Mouse (Mus musculus) midbrain, postnatal 0 days (tissue): ENCODE results near the gene Rtp1. TPM values are rescaled to one million over a fixed set of nuclear protein-coding genes. Genes with fewer than 3 reads are reported as not detected.

Experiments
- ATAC-seq: fragments of 200-750 bp; cut with Nextera tagmentation; 2 replicates; pipeline ENCODE4 v1.8.0; 2017; ENCODE audit warnings: moderate number of reproducible peaks, mild to moderate bottlenecking, moderate TSS enrichment, moderate library complexity; ENCODE audit not compliant: low FRiP score
- DNase-seq: peaks from one replicate; pipeline ENCODE4 v3.0.0-alpha.2; 2015; ENCODE audit warnings: low spot score
- H3K27ac ChIP-seq: fragments of 300-500 bp; sonication (generic); 2 replicates; pipeline ENCODE4 v1.5.1; 2014; ENCODE audit warnings: low read depth, mild to moderate bottlenecking, low read length, mixed read lengths
- H3K27me3 ChIP-seq: fragments of 300-500 bp; sonication (generic); 2 replicates; pipeline ENCODE4 v1.6.1; 2014; ENCODE audit warnings: low read length, control low read depth, mixed read lengths; ENCODE audit not compliant: insufficient read depth
- H3K36me3 ChIP-seq: fragments of 300-500 bp; sonication (generic); 2 replicates; pipeline ENCODE4 v1.6.1; 2014; ENCODE audit warnings: low read length, control low read depth, mixed read lengths; ENCODE audit not compliant: insufficient read depth
- H3K4me1 ChIP-seq: fragments of 300-500 bp; sonication (generic); 2 replicates; pipeline ENCODE4 v1.6.1; 2014; ENCODE audit warnings: mild to moderate bottlenecking, control low read depth, antibody characterized with exemption, low read length, mixed read lengths; ENCODE audit not compliant: insufficient read depth
- H3K4me2 ChIP-seq: fragments of 300-500 bp; sonication (generic); 2 replicates; pipeline ENCODE4 v1.6.1; 2014; ENCODE audit warnings: low read depth, mild to moderate bottlenecking, low read length, mixed read lengths; ENCODE audit not compliant: poor library complexity, severe bottlenecking
- H3K4me3 ChIP-seq: fragments of 300-500 bp; sonication (generic); 2 replicates; pipeline ENCODE4 v1.5.1; 2014; ENCODE audit warnings: low read depth, mild to moderate bottlenecking, low read length, moderate library complexity
- H3K9ac ChIP-seq: fragments of 300-500 bp; sonication (generic); replicated peaks from 2 replicates; pipeline ENCODE4 v1.6.1; 2014; ENCODE audit warnings: mild to moderate bottlenecking, low read length, moderate library complexity, mixed read lengths; ENCODE audit not compliant: poor library complexity, severe bottlenecking
- H3K9me3 ChIP-seq: fragments of 300-500 bp; sonication (generic); 2 replicates; pipeline ENCODE4 v1.6.1; 2016; ENCODE audit warnings: low read length, control low read depth
- CTCF ChIP-seq: IDR thresholded peaks from 2 replicates; pipeline ENCODE4 v1.5.1; 2016; ENCODE audit warnings: antibody characterized with exemption, mild to moderate bottlenecking
- WGBS: fragments of 180-500 bp; shearing (Covaris S2); extraction: QIAGEN DNeasy Blood & Tissue Kit; methylation state at CpG from one replicate; pipeline ENCODE4 v1.1.7; 2014; 5-methylcytosine and 5-hydroxymethylcytosine counted together
- polyA plus RNA-seq: library from polyadenylated mRNA; unstranded; fragments of >200 nt; fragmentation: Nextera tagmentation; extraction: Ambion mirVana; gene quantifications from 2 replicates; pipeline ENCODE4 v1.2.1, GENCODE M21; 2015
- total RNA-seq: library from RNA; depleted of rRNA; stranded (reverse); fragments of >200 nt; gene quantifications from 2 replicates; pipeline ENCODE4 v1.2.3, GENCODE M21; 2014

Rtp1 gene
- total and polyA plus RNA-seq, 2 experiments from 2014 or later, result 0.33 to 0.77 TPM

GRCm38 (mm10) chr16:23458906-23459588, 30.1 kb downstream of the Rtp1 start:
- Histone ChIP-seq H3K4me1 (no peaks in the 10 kb centered on the region), H3K36me3 (no peaks in the 10 kb centered on the region), H3K27ac (no peak overlapping the region), H3K9ac (no peak overlapping the region), H3K4me3 (no peak overlapping the region), H3K27me3 (no peaks in the 10 kb centered on the region), H3K4me2 (no peak overlapping the region), H3K9me3 (no peaks in the 10 kb centered on the region)
- DNase-seq (no peak), ATAC-seq (no peak)
- TF ChIP-seq CTCF, result no peak
- WGBS, result 47% methylated on average over 7 of the region's 7 CpGs

GRCm38 (mm10) chr16:23463671-23464347, 34.9 kb downstream of the Rtp1 start:
- H3K4me3 ChIP-seq, result no peak overlapping the region
- no peak overlapping the region for H3K4me2 ChIP-seq
- TF ChIP-seq CTCF, result no peak
- no peak for ATAC-seq
- no peaks in the 10 kb centered on the region for H3K4me1 ChIP-seq
- no peak overlapping the region for H3K9ac ChIP-seq
- no peak for DNase-seq
- H3K27me3 ChIP-seq, result no peaks in the 10 kb centered on the region
- WGBS, result 78% methylated on average over 4 of the region's 4 CpGs
- H3K9me3 ChIP-seq, result no peaks in the 10 kb centered on the region
- H3K27ac ChIP-seq, result no peak overlapping the region
- H3K36me3 ChIP-seq, result no peaks in the 10 kb centered on the region

- Histone ChIP-seq H3K9ac (no peak overlapping the region), H3K27me3 (no peaks in the 10 kb centered on the region), H3K4me2 (no peak overlapping the region), H3K4me1 (no peaks in the 10 kb centered on the region), H3K9me3 (no peaks in the 10 kb centered on the region), H3K36me3 (no peaks in the 10 kb centered on the region), H3K4me3 (no peak overlapping the region), H3K27ac (no peak overlapping the region)
- TF ChIP-seq CTCF, result no peak
- ATAC-seq (no peak), DNase-seq (no peak)
- 93% methylated on average over 6 of the region's 6 CpGs for WGBS
These were observed 42.6 kb downstream of the Rtp1 start for GRCm38 (mm10) chr16:23471551-23471950.

GRCm38 (mm10) chr16:23472046-23472445, 43.1 kb downstream of the Rtp1 start:
- H3K4me1 ChIP-seq, result no peaks in the 10 kb centered on the region
- H3K9me3 ChIP-seq, result no peaks in the 10 kb centered on the region
- H3K36me3 ChIP-seq, result no peaks in the 10 kb centered on the region
- ATAC-seq (no peak), DNase-seq (no peak)
- H3K27me3 ChIP-seq, result no peaks in the 10 kb centered on the region
- H3K4me2 ChIP-seq, result no peak overlapping the region
- no peak overlapping the region for H3K4me3 ChIP-seq
- no peak for TF ChIP-seq CTCF
- WGBS, result 80% methylated on average over 3 of the region's 3 CpGs
- no peak overlapping the region for H3K27ac ChIP-seq
- H3K9ac ChIP-seq, result no peak overlapping the region

- no peak for DNase-seq
- 92% methylated on average over 4 of the region's 4 CpGs for WGBS
- Histone ChIP-seq H3K4me1 (no peaks in the 10 kb centered on the region), H3K27ac (no peak overlapping the region), H3K27me3 (no peaks in the 10 kb centered on the region), H3K4me3 (no peak overlapping the region), H3K9me3 (no peaks in the 10 kb centered on the region), H3K9ac (no peak overlapping the region), H3K36me3 (no peaks in the 10 kb centered on the region), H3K4me2 (no peak overlapping the region)
- TF ChIP-seq CTCF, result no peak
- ATAC-seq, result no peak
These were observed 46.7 kb downstream of the Rtp1 start for GRCm38 (mm10) chr16:23475651-23476050.

GRCm38 (mm10) chr16:23476598-23476997, 47.7 kb downstream of the Rtp1 start:
- H3K4me3 ChIP-seq, result no peak overlapping the region
- ATAC-seq (no peak), DNase-seq (no peak)
- no peaks in the 10 kb centered on the region for H3K4me1 ChIP-seq
- H3K9me3 ChIP-seq, result no peaks in the 10 kb centered on the region
- no peak overlapping the region for H3K4me2 ChIP-seq
- no peaks in the 10 kb centered on the region for H3K36me3 ChIP-seq
- TF ChIP-seq CTCF, result no peak
- no peak overlapping the region for H3K27ac ChIP-seq
- no peak overlapping the region for H3K9ac ChIP-seq
- H3K27me3 ChIP-seq, result no peaks in the 10 kb centered on the region
